25 mouse cellular contexts compared by ENCODE assay signal in genomic region chr4:141769501-141770160, GRCm38 (mm10). TPM values are rescaled to one million over a fixed set of nuclear protein-coding genes. Genes with fewer than 3 reads are reported as not detected.
DNase-seq lines count a peak whose midpoint lies in the region; ATAC-seq and TF ChIP-seq lines count a peak whose summit lies in the region.
"Had no signal": no experiment of that assay in that cellular context is flagged by ENCODE, and none has a peak within 500 bp of the region (broad histone marks: within the 10 kb centered on the region; RNA-seq: fewer than 3 reads in every experiment).

No protein-coding gene starts in this region.

- no peak for ATAC-seq in heart, postnatal 0 days (ENCODE audit: insufficient read depth, low read depth)
- ATAC-seq in liver, embryonic 12.5 days, result no peak
- ATAC-seq in liver, embryonic 11.5 days (replicated peaks; ENCODE audit: low FRiP score), result no peak
- no peak for ATAC-seq in liver, embryonic 16.5 days (ENCODE audit: low read depth)
- ATAC-seq in midbrain, embryonic 16.5 days, result no peak
- ATAC-seq: forebrain, embryonic 15.5 days; hindbrain, postnatal 0 days had no signal

- no peaks in the 10 kb centered on the region for H3K27me3 ChIP-seq in heart, postnatal 0 days (ENCODE audit: control insufficient read depth, insufficient read depth, low read length)
- H3K27me3 ChIP-seq in heart, embryonic 10.5 days (ENCODE audit: insufficient read depth, poor library complexity, severe bottlenecking), result no peaks in the 10 kb centered on the region
- H3K27me3 ChIP-seq in liver, embryonic 12.5 days (replicated peaks), result no peaks in the 10 kb centered on the region
- no peaks in the 10 kb centered on the region for H3K27me3 ChIP-seq in liver, embryonic 11.5 days (replicated peaks; ENCODE audit: control insufficient read depth, insufficient read depth, low read length)
- no peaks in the 10 kb centered on the region for H3K27me3 ChIP-seq in liver, embryonic 16.5 days (ENCODE audit: control insufficient read depth, insufficient read depth, low read depth, low read length)
- H3K27me3 ChIP-seq in midbrain, embryonic 16.5 days (ENCODE audit: control insufficient read depth, insufficient read depth, low read depth, low read length), result no peaks in the 10 kb centered on the region
- H3K27me3 ChIP-seq: CH12.LX; embryonic facial prominence, embryonic 12.5 days; forebrain, embryonic 15.5 days; hindbrain, embryonic 13.5 days had no signal

- DNase-seq in heart, postnatal 0 days (ENCODE audit: low spot score), result peak; percentile 7
- DNase-seq in heart, embryonic 10.5 days (ENCODE audit: low spot score), result no peak
- DNase-seq in liver, embryonic 11.5 days (ENCODE audit: low spot score), result no peak
- peak; percentile 53 for DNase-seq in adipocyte (ENCODE audit: low spot score)
- DNase-seq in ovary, postnatal 10 days (ENCODE audit: low spot score), result no peak
- DNase-seq: adrenal gland, adult 8-10 months; adrenal gland, postnatal 36 days; cerebellum, adult 2 months; cerebellum, postnatal 14 days; embryo, embryonic 11 days; gastrocnemius, postnatal 36 days had no signal

- H3K9ac ChIP-seq in heart, postnatal 0 days (replicated peaks; ENCODE audit: low read depth, low read length), result no peak overlapping the region
- 0 out of 2 replicates have a peak overlapping the region, but pooled peaks have one; percentile 23 for H3K9ac ChIP-seq in liver, embryonic 12.5 days
- no peak overlapping the region for H3K9ac ChIP-seq in liver, embryonic 11.5 days (ENCODE audit: low read depth, low read length)
- peak overlapping the region; percentile 20; the same call in 1 of the 2 replicates for H3K9ac ChIP-seq in liver, embryonic 16.5 days (ENCODE audit: low read depth, low read length)
- H3K9ac ChIP-seq in midbrain, embryonic 16.5 days (ENCODE audit: low read depth, low read length), result no peak overlapping the region
- H3K9ac ChIP-seq: embryonic facial prominence, embryonic 12.5 days; forebrain, embryonic 15.5 days; hindbrain, embryonic 13.5 days had no signal

- H3K36me3 ChIP-seq in heart, postnatal 0 days (replicated peaks; ENCODE audit: control insufficient read depth, insufficient read depth, low read length), result peaks cover 62% of the 10 kb centered on the region
- H3K36me3 ChIP-seq in heart, embryonic 10.5 days, result peaks cover 92% of the 10 kb centered on the region
- peaks cover 96% of the 10 kb centered on the region for H3K36me3 ChIP-seq in liver, embryonic 12.5 days
- peaks cover 28% of the 10 kb centered on the region for H3K36me3 ChIP-seq in liver, embryonic 11.5 days (ENCODE audit: control insufficient read depth, insufficient read depth, low read length)
- peaks cover 30% of the 10 kb centered on the region for H3K36me3 ChIP-seq in liver, embryonic 16.5 days (ENCODE audit: control insufficient read depth, insufficient read depth)
- H3K36me3 ChIP-seq in midbrain, embryonic 16.5 days (ENCODE audit: control insufficient read depth, insufficient read depth, low read length), result peaks cover 47% of the 10 kb centered on the region

- no peak for TF ChIP-seq EP300 in heart, postnatal 0 days (IDR thresholded peaks at IDR 0.05; ENCODE audit: low read depth)

- H3K27ac ChIP-seq in heart, postnatal 0 days (ENCODE audit: low read depth), result peak overlapping the region; percentile 16; the same call in 1 of the 2 replicates
- H3K27ac ChIP-seq in heart, embryonic 10.5 days, result no peak overlapping the region
- peak overlapping the region; percentile 43 for H3K27ac ChIP-seq in liver, embryonic 12.5 days
- H3K27ac ChIP-seq in liver, embryonic 11.5 days (ENCODE audit: low read depth, low read length), result no peak overlapping the region
- peak overlapping the region; percentile 16 for H3K27ac ChIP-seq in liver, embryonic 16.5 days (ENCODE audit: low read length)
- no peak overlapping the region for H3K27ac ChIP-seq in midbrain, embryonic 16.5 days (ENCODE audit: low read length)
- H3K27ac ChIP-seq: embryonic facial prominence, embryonic 12.5 days; forebrain, embryonic 15.5 days; hindbrain, embryonic 13.5 days; hindbrain, postnatal 0 days had no signal

- H3K4me1 ChIP-seq in heart, postnatal 0 days (ENCODE audit: control insufficient read depth, insufficient read depth), result peaks cover 22% of the 10 kb centered on the region
- peaks cover 24% of the 10 kb centered on the region for H3K4me1 ChIP-seq in heart, embryonic 10.5 days
- peaks cover 71% of the 10 kb centered on the region for H3K4me1 ChIP-seq in liver, embryonic 12.5 days
- H3K4me1 ChIP-seq in liver, embryonic 11.5 days (replicated peaks; ENCODE audit: control insufficient read depth, insufficient read depth, low read length), result peaks cover 38% of the 10 kb centered on the region
- H3K4me1 ChIP-seq in liver, embryonic 16.5 days (ENCODE audit: control insufficient read depth, low read depth, low read length), result peaks cover 63% of the 10 kb centered on the region
- no peaks in the 10 kb centered on the region; the same call in 1 of the 2 replicates for H3K4me1 ChIP-seq in midbrain, embryonic 16.5 days (ENCODE audit: control insufficient read depth, insufficient read depth, low read length)

- H3K9me3 ChIP-seq in heart, postnatal 0 days (replicated peaks; ENCODE audit: control insufficient read depth, low read length), result no peaks in the 10 kb centered on the region
- H3K9me3 ChIP-seq in heart, embryonic 10.5 days, result no peaks in the 10 kb centered on the region
- H3K9me3 ChIP-seq in liver, embryonic 12.5 days (replicated peaks), result no peaks in the 10 kb centered on the region
- H3K9me3 ChIP-seq in liver, embryonic 11.5 days (ENCODE audit: control insufficient read depth, low read length), result no peaks in the 10 kb centered on the region
- H3K9me3 ChIP-seq in liver, embryonic 16.5 days (replicated peaks; ENCODE audit: control insufficient read depth, low read length), result no peaks in the 10 kb centered on the region
- H3K9me3 ChIP-seq in midbrain, embryonic 16.5 days (replicated peaks; ENCODE audit: control insufficient read depth, low read length, poor library complexity, severe bottlenecking), result no peaks in the 10 kb centered on the region
- H3K9me3 ChIP-seq: embryonic facial prominence, embryonic 12.5 days; forebrain, embryonic 15.5 days; hindbrain, embryonic 13.5 days had no signal

- TF ChIP-seq CTCF in heart, postnatal 0 days (IDR thresholded peaks at IDR 0.05; ENCODE audit: low read depth), result no peak

- H3K4me2 ChIP-seq in heart, postnatal 0 days (ENCODE audit: low read depth, low read length), result no peak overlapping the region
- no peak overlapping the region for H3K4me2 ChIP-seq in liver, embryonic 12.5 days
- no peak overlapping the region for H3K4me2 ChIP-seq in liver, embryonic 11.5 days
- no peak overlapping the region for H3K4me2 ChIP-seq in liver, embryonic 16.5 days (ENCODE audit: low read depth, low read length)
- H3K4me2 ChIP-seq in midbrain, embryonic 16.5 days (ENCODE audit: low read length), result no peak overlapping the region
- H3K4me2 ChIP-seq: embryonic facial prominence, embryonic 12.5 days; forebrain, embryonic 15.5 days; hindbrain, embryonic 13.5 days had no signal

- 30% methylated on average over 8 of the region's 8 CpGs for WGBS in heart, postnatal 0 days
- 68% methylated on average over 8 of the region's 8 CpGs for WGBS in heart, embryonic 10.5 days
- WGBS in liver, embryonic 12.5 days (ENCODE audit: insufficient replicate concordance), result 61% methylated on average over 8 of the region's 8 CpGs
- WGBS in liver, embryonic 11.5 days, result 66% methylated on average over 8 of the region's 8 CpGs
- WGBS in liver, embryonic 16.5 days (ENCODE audit: insufficient replicate concordance), result 48% methylated on average over 8 of the region's 8 CpGs
- WGBS in midbrain, embryonic 16.5 days, result 92% methylated on average over 8 of the region's 8 CpGs

- H3K4me3 ChIP-seq in heart, postnatal 0 days (ENCODE audit: low read depth, low read length), result no peak overlapping the region
- no peak overlapping the region for H3K4me3 ChIP-seq in heart, embryonic 10.5 days
- H3K4me3 ChIP-seq in liver, embryonic 12.5 days, result no peak overlapping the region
- no peak overlapping the region for H3K4me3 ChIP-seq in liver, embryonic 11.5 days (ENCODE audit: low read depth, low read length)
- no peak overlapping the region for H3K4me3 ChIP-seq in liver, embryonic 16.5 days (ENCODE audit: low read depth, low read length)
- H3K4me3 ChIP-seq in midbrain, embryonic 16.5 days (ENCODE audit: low read depth, low read length), result no peak overlapping the region
- H3K4me3 ChIP-seq: embryonic facial prominence, embryonic 12.5 days; forebrain, embryonic 15.5 days; hindbrain, embryonic 13.5 days had no signal

RNA-seq across cellular contexts. Expression of gene Dnajc16, which starts 21.1 kb away (rescaled TPM):
- total RNA-seq in heart, postnatal 0 days (2014; rRNA removed; ENCODE audit: low replicate concordance), result 10.2 and 12.3 TPM in 2 replicates
- polyA plus RNA-seq in heart, postnatal 0 days (2015; fragmentation: Nextera tagmentation; extraction: Ambion mirVana), result 3.7 and 4.5 TPM in 2 replicates
- 5.0 and 5.4 TPM in 2 replicates for polyA plus RNA-seq in heart, embryonic 10.5 days (2016; fragmentation: Nextera tagmentation; extraction: Ambion mirVana)
- polyA plus RNA-seq in liver, embryonic 12.5 days (2016; fragmentation: Nextera tagmentation; extraction: Ambion mirVana), result 3.1 and 3.2 TPM in 2 replicates
- polyA plus RNA-seq in liver, embryonic 11.5 days (2014; fragmentation: Nextera tagmentation; extraction: Ambion mirVana), result 4.0 and 4.2 TPM in 2 replicates
- polyA plus RNA-seq in liver, embryonic 16.5 days (2015; fragmentation: Nextera tagmentation; extraction: Ambion mirVana), result 2.5 and 2.6 TPM in 2 replicates
- 6.6 and 7.3 TPM in 2 replicates for polyA plus RNA-seq in midbrain, embryonic 16.5 days (2015; fragmentation: Nextera tagmentation; extraction: Ambion mirVana)

RNA-seq across cellular contexts. Expression of gene Agmat, which starts 23.2 kb away (rescaled TPM):
- total RNA-seq in heart, postnatal 0 days (2014; rRNA removed; ENCODE audit: low replicate concordance), result 1.5 TPM in 1 of 2 replicates, not detected in the other
- 0.82 and 1.1 TPM in 2 replicates for polyA plus RNA-seq in heart, postnatal 0 days (2015; fragmentation: Nextera tagmentation; extraction: Ambion mirVana)
- polyA plus RNA-seq in heart, embryonic 10.5 days (2016; fragmentation: Nextera tagmentation; extraction: Ambion mirVana), result 1.2 and 3.5 TPM in 2 replicates
- 16.0 and 16.3 TPM in 2 replicates for polyA plus RNA-seq in liver, embryonic 12.5 days (2016; fragmentation: Nextera tagmentation; extraction: Ambion mirVana)
- 16.0 and 18.0 TPM in 2 replicates for polyA plus RNA-seq in liver, embryonic 11.5 days (2014; fragmentation: Nextera tagmentation; extraction: Ambion mirVana)
- polyA plus RNA-seq in liver, embryonic 16.5 days (2015; fragmentation: Nextera tagmentation; extraction: Ambion mirVana), result 25.9 and 28.3 TPM in 2 replicates
- not detected in 2 replicates for polyA plus RNA-seq in midbrain, embryonic 16.5 days (2015; fragmentation: Nextera tagmentation; extraction: Ambion mirVana)
- total RNA-seq: CH12.LX; common myeloid progenitor, adult 5-6 weeks; gastrocnemius, adult 8-10 months; hematopoietic stem cell, adult 5-6 weeks; hindbrain, postnatal 0 days had no signal
- polyA plus RNA-seq: embryonic facial prominence, embryonic 12.5 days; forebrain, embryonic 11.5 days; forebrain, embryonic 15.5 days; hindbrain, embryonic 13.5 days had no signal

RNA-seq across cellular contexts. Expression of gene Casp9, which starts 23.8 kb away (rescaled TPM):
- 26.0 and 26.2 TPM in 2 replicates for total RNA-seq in heart, postnatal 0 days (2014; rRNA removed; ENCODE audit: low replicate concordance)
- 11.9 and 12.8 TPM in 2 replicates for polyA plus RNA-seq in heart, postnatal 0 days (2015; fragmentation: Nextera tagmentation; extraction: Ambion mirVana)
- 21.4 and 22.5 TPM in 2 replicates for polyA plus RNA-seq in heart, embryonic 10.5 days (2016; fragmentation: Nextera tagmentation; extraction: Ambion mirVana)
- polyA plus RNA-seq in liver, embryonic 12.5 days (2016; fragmentation: Nextera tagmentation; extraction: Ambion mirVana), result 13.5 and 14.5 TPM in 2 replicates
- 16.5 and 18.3 TPM in 2 replicates for polyA plus RNA-seq in liver, embryonic 11.5 days (2014; fragmentation: Nextera tagmentation; extraction: Ambion mirVana)
- polyA plus RNA-seq in liver, embryonic 16.5 days (2015; fragmentation: Nextera tagmentation; extraction: Ambion mirVana), result 9.5 and 10.4 TPM in 2 replicates
- polyA plus RNA-seq in midbrain, embryonic 16.5 days (2015; fragmentation: Nextera tagmentation; extraction: Ambion mirVana), result 20.7 and 21.7 TPM in 2 replicates

RNA-seq across cellular contexts. Expression of gene Ddi2, which starts 46.4 kb away (rescaled TPM):
- 28.2 and 32.8 TPM in 2 replicates for total RNA-seq in heart, postnatal 0 days (2014; rRNA removed; ENCODE audit: low replicate concordance)
- polyA plus RNA-seq in heart, postnatal 0 days (2015; fragmentation: Nextera tagmentation; extraction: Ambion mirVana), result 10.9 and 11.5 TPM in 2 replicates
- polyA plus RNA-seq in heart, embryonic 10.5 days (2016; fragmentation: Nextera tagmentation; extraction: Ambion mirVana), result 21.4 and 21.5 TPM in 2 replicates
- polyA plus RNA-seq in liver, embryonic 12.5 days (2016; fragmentation: Nextera tagmentation; extraction: Ambion mirVana), result 28.0 and 28.6 TPM in 2 replicates
- polyA plus RNA-seq in liver, embryonic 11.5 days (2014; fragmentation: Nextera tagmentation; extraction: Ambion mirVana), result 29.3 and 31.4 TPM in 2 replicates
- 13.9 and 14.5 TPM in 2 replicates for polyA plus RNA-seq in liver, embryonic 16.5 days (2015; fragmentation: Nextera tagmentation; extraction: Ambion mirVana)
- 10.0 and 12.6 TPM in 2 replicates for polyA plus RNA-seq in midbrain, embryonic 16.5 days (2015; fragmentation: Nextera tagmentation; extraction: Ambion mirVana)

RNA-seq across cellular contexts. Expression of gene Cela2a, which starts 56.3 kb away (rescaled TPM):
- 2.1 TPM in 1 of 2 replicates, not detected in the other for total RNA-seq in heart, postnatal 0 days (2014; rRNA removed; ENCODE audit: low replicate concordance)
- 0.20 and 0.21 TPM in 2 replicates for polyA plus RNA-seq in heart, postnatal 0 days (2015; fragmentation: Nextera tagmentation; extraction: Ambion mirVana)
- polyA plus RNA-seq in heart, embryonic 10.5 days (2016; fragmentation: Nextera tagmentation; extraction: Ambion mirVana), result not detected in 2 replicates
- not detected in 2 replicates for polyA plus RNA-seq in liver, embryonic 12.5 days (2016; fragmentation: Nextera tagmentation; extraction: Ambion mirVana)
- polyA plus RNA-seq in liver, embryonic 11.5 days (2014; fragmentation: Nextera tagmentation; extraction: Ambion mirVana), result not detected in 2 replicates
- 1.8 and 13.9 TPM in 2 replicates for polyA plus RNA-seq in liver, embryonic 16.5 days (2015; fragmentation: Nextera tagmentation; extraction: Ambion mirVana)
- polyA plus RNA-seq in midbrain, embryonic 16.5 days (2015; fragmentation: Nextera tagmentation; extraction: Ambion mirVana), result 0.40 TPM in 1 of 2 replicates, not detected in the other
- total RNA-seq: adrenal gland, adult 8-10 months; adrenal gland, postnatal 36 days; common myeloid progenitor, adult 5-6 weeks; gastrocnemius, adult 8-10 months; gastrocnemius, postnatal 36 days; heart, adult 18-20 months; hematopoietic stem cell, adult 5-6 weeks; hindbrain, postnatal 0 days had no signal
- polyA plus RNA-seq: embryonic facial prominence, embryonic 12.5 days; forebrain, embryonic 11.5 days; forebrain, embryonic 15.5 days; heart, embryonic 14.5 days; hindbrain, embryonic 13.5 days had no signal

Comparison
In these comparisons a context has a peak if more than half of its experiments do, and no peak if none do; other contexts are left out.
1. DNase-seq: peak in heart, postnatal 0 days (single experiment) and adipocyte (single experiment); none in heart, embryonic 10.5 days (single experiment), liver, embryonic 11.5 days (single experiment) and ovary, postnatal 10 days (single experiment).
2. H3K27ac ChIP-seq: peak in heart, postnatal 0 days (single experiment), liver, embryonic 12.5 days (single experiment) and liver, embryonic 16.5 days (single experiment); none in heart, embryonic 10.5 days (single experiment), liver, embryonic 11.5 days (single experiment) and midbrain, embryonic 16.5 days (single experiment).
3. H3K9ac ChIP-seq: peak in liver, embryonic 12.5 days (single experiment) and liver, embryonic 16.5 days (single experiment); none in heart, postnatal 0 days (single experiment), liver, embryonic 11.5 days (single experiment) and midbrain, embryonic 16.5 days (single experiment).